Mouse (Mus musculus) embryonic facial prominence, embryonic 11.5 days (tissue): ENCODE data around the gene Mis18a. TPM values are rescaled to one million over a fixed set of nuclear protein-coding genes. Genes with fewer than 3 reads are reported as not detected.

Experiments used
- ATAC-seq: fragments of 200-750 bp; cut with Nextera tagmentation; replicated peaks from 2 replicates; pipeline ENCODE4 v1.8.0; 2017; ENCODE audit warnings: low read depth; ENCODE audit not compliant: insufficient number of reproducible peaks, low FRiP score, low TSS enrichment
- DNase-seq: peaks from one replicate; pipeline ENCODE4 v3.0.0-alpha.2; 2015; ENCODE audit warnings: low spot score
- H3K27ac ChIP-seq: fragments of 300-500 bp; sonication (generic); replicated peaks from 2 replicates; pipeline ENCODE4 v1.5.1; 2014; ENCODE audit warnings: mild to moderate bottlenecking, low read depth, low read length, control low read depth
- H3K27me3 ChIP-seq: fragments of 300-500 bp; sonication (generic); 2 replicates; pipeline ENCODE4 v1.6.1; 2014; ENCODE audit warnings: mild to moderate bottlenecking, low read length, moderate library complexity, mixed read lengths; ENCODE audit not compliant: control insufficient read depth, insufficient read depth
- H3K36me3 ChIP-seq: fragments of 300-500 bp; sonication (generic); replicated peaks from 2 replicates; pipeline ENCODE4 v1.6.1; 2014; ENCODE audit warnings: low read depth, mild to moderate bottlenecking, low read length, moderate library complexity, mixed read lengths; ENCODE audit not compliant: control insufficient read depth, insufficient read depth
- H3K4me1 ChIP-seq: fragments of 300-500 bp; sonication (generic); 2 replicates; pipeline ENCODE4 v1.6.1; 2014; ENCODE audit warnings: low read length, mixed read lengths; ENCODE audit not compliant: control insufficient read depth, insufficient read depth
- H3K4me2 ChIP-seq: fragments of 300-500 bp; sonication (generic); 2 replicates; pipeline ENCODE4 v1.6.1; 2014; ENCODE audit warnings: low read depth, mild to moderate bottlenecking, control low read depth, low read length, moderate library complexity
- H3K4me3 ChIP-seq: fragments of 300-500 bp; sonication (generic); 2 replicates; pipeline ENCODE4 v1.5.1; 2014; ENCODE audit warnings: low read depth, low read length, control low read depth
- H3K9ac ChIP-seq: fragments of 300-500 bp; sonication (generic); replicated peaks from 2 replicates; pipeline ENCODE4 v1.6.1; 2014; ENCODE audit warnings: mild to moderate bottlenecking, control low read depth, low read length
- H3K9me3 ChIP-seq: fragments of 300-500 bp; sonication (generic); replicated peaks from 2 replicates; pipeline ENCODE4 v1.6.1; 2016; ENCODE audit warnings: mild to moderate bottlenecking, low read length, inconsistent platforms, mixed read lengths; ENCODE audit not compliant: control insufficient read depth
- WGBS: fragments of 180-500 bp; shearing (Covaris S2); extraction: QIAGEN DNeasy Blood & Tissue Kit; methylation state at CpG from one replicate; pipeline ENCODE4 v1.1.7; 2014; 5-methylcytosine and 5-hydroxymethylcytosine counted together
- polyA plus RNA-seq: library from polyadenylated mRNA; unstranded; fragments of >200 nt; fragmentation: Nextera tagmentation; extraction: Ambion mirVana; gene quantifications from 2 replicates; pipeline ENCODE4 v1.2.1, GENCODE M21; 2014

Gene Mis18a
- polyA plus RNA-seq, 1 experiment from 2014 or later = 105 TPM

DNA sequence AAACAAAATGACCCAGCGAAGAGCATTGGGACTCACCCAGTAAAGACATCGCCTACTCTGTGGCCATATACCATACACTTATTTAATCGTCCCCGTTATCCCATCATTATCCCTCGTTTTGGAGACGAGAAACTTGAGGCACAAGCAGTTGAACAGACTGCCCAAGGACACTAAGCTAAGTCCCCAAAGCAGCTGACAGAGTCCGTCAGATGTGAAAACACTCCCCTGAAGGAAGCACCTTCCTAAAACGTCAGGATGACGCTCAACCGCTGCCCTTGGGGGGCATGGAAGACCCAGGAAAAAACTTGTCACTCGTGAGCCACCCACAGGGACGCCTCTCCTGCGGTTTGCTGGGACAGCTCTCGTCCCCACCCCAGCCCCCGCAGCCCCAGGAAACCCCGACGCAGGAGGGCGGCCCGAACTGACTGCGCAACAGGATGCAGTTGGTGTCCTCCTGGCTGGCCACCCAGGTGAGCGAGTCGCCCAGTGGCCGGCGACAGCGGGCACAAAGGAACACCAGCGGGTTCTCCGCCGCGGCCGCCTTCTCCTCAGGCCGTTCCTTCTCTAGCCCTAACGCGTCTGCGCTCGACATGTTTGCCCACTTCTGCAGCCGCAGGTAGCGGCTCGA, 490 bp downstream of the Mis18a start:
- Histone ChIP-seq H3K9ac (peak overlapping the region; percentile 87), H3K27ac (no peak overlapping the region), H3K4me2 (peak overlapping the region; percentile 92), H3K27me3 (no peaks in the 10 kb centered on the region), H3K9me3 (no peaks in the 10 kb centered on the region), H3K4me1 (no peaks in the 10 kb centered on the region; the same call in 1 of the 2 replicates), H3K36me3 (no peaks in the 10 kb centered on the region; the same call in 1 of the 2 replicates), H3K4me3 (peak overlapping the region; percentile 59)
- WGBS = 5% methylated on average over 37 of the region's 38 CpGs
- DNase-seq = no peak
- peak; percentile 41; the same call in 1 of the 2 replicates for ATAC-seq

DNA sequence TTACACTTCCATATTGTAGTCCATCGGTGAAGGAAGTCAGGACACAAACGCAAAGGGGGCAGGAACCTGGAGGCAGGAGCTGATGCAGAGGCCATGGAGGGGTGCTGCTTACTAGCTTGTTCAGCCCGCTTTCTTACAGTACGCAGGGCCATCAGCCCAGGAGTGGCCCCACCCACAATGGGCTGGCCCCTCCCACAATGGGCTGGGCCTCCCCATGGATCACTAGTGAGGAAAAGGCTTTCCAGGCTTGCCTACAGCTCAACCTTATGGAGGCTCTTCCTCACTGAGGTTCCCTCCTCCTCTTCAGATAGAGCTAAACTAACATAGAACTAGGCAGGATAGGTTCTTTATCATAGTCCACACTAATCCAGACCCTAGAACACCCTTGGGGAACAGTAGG, 3.2 kb downstream of the Mis18a start:
- no peak overlapping the region for H3K4me3 ChIP-seq
- ATAC-seq (no peak), DNase-seq (no peak)
- H3K27ac ChIP-seq = no peak overlapping the region
- no peak overlapping the region for H3K9ac ChIP-seq
- no peaks in the 10 kb centered on the region for H3K27me3 ChIP-seq
- no peak overlapping the region for H3K4me2 ChIP-seq
- no peaks in the 10 kb centered on the region; the same call in 1 of the 2 replicates for H3K36me3 ChIP-seq
- no peaks in the 10 kb centered on the region for H3K9me3 ChIP-seq
- H3K4me1 ChIP-seq = no peaks in the 10 kb centered on the region; the same call in 1 of the 2 replicates
- 99% methylated on average over 4 of the region's 4 CpGs for WGBS

DNA sequence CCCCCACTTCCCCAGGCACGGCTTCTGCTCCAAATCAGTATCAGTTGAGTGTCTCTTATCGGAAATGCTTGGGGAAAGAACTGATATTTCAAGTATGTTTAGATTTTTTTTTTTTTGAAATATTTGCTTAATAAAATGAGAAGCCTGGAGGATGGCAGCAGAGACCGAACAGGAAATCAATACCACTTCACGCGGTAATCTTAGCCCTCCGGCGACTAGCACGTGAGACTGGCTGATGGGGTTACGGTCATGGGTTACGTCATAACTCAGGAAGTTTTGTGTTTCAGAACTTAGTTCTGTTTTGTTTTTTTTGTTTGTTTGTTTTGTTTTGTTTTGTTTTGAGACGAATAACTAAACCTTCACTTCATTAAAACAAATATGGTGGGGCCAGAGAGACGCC, 16.9 kb downstream of the Mis18a start:
- no peaks in the 10 kb centered on the region for H3K4me1 ChIP-seq
- no peaks in the 10 kb centered on the region for H3K9me3 ChIP-seq
- ATAC-seq (no peak), DNase-seq (peak; percentile 40)
- H3K27ac ChIP-seq = no peak overlapping the region
- WGBS = 64% methylated on average over 12 of the region's 12 CpGs
- no peak overlapping the region for H3K4me2 ChIP-seq
- no peaks in the 10 kb centered on the region for H3K27me3 ChIP-seq
- no peak overlapping the region for H3K9ac ChIP-seq
- no peaks in the 10 kb centered on the region for H3K36me3 ChIP-seq
- no peak overlapping the region for H3K4me3 ChIP-seq

DNA sequence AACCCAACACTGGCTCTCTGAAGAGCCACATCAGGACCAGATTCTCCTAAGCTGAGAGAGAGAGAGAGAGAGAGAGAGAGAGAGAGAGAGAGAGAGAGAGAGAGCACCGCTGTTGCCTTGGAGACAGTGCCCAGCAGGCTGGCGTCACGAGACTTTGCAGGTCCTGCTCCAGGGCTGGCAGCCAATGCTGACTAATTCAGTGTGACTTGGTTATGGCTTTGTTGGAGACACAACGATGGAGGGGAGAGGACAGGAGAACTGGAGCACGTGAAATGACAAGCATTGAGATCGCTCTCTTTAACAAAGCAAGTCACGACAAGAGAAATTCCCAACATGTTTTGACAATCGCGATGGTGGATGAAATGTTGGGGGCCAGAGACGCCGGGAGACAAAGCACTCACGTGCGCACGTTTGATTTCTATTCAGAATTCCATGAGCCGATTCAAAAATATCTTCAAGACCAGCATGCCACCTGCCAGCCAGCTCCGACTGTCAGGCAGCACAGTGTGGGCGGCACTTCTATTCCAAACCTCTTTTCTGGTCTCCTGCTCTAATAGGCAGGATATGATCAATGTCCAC, 17.4 kb downstream of the Mis18a start:
- DNase-seq (peak; percentile 50), ATAC-seq (peak; percentile 51)
- 44% methylated on average over 17 of the region's 17 CpGs for WGBS
- Histone ChIP-seq H3K4me1 (no peaks in the 10 kb centered on the region), H3K27me3 (no peaks in the 10 kb centered on the region), H3K9ac (no peak overlapping the region), H3K27ac (no peak overlapping the region), H3K4me3 (no peak overlapping the region), H3K4me2 (0 out of 2 replicates have a peak overlapping the region, but pooled peaks have one; percentile 13), H3K36me3 (no peaks in the 10 kb centered on the region), H3K9me3 (no peaks in the 10 kb centered on the region)

DNA sequence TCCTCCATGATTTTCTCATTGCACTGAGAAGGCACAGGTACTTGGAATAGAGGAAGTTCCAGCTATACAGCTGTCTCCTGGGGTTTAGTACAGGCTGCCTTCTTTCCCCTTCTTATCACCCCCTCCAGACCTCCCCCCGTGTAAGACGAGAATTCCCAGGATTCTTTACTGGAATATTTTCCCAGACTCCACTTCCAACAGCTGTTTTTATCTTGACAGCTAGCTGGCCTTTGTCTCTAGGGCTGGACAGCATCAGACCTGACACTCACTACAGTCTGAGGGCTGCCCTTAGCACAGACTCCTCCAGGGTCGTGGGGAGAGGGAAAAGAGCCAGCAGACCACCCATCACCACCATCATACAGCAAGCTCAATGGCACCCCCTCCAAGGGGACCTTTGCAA, 20.9 kb downstream of the Mis18a start:
- H3K4me1 ChIP-seq = peaks cover 2% of the 10 kb centered on the region

DNA sequence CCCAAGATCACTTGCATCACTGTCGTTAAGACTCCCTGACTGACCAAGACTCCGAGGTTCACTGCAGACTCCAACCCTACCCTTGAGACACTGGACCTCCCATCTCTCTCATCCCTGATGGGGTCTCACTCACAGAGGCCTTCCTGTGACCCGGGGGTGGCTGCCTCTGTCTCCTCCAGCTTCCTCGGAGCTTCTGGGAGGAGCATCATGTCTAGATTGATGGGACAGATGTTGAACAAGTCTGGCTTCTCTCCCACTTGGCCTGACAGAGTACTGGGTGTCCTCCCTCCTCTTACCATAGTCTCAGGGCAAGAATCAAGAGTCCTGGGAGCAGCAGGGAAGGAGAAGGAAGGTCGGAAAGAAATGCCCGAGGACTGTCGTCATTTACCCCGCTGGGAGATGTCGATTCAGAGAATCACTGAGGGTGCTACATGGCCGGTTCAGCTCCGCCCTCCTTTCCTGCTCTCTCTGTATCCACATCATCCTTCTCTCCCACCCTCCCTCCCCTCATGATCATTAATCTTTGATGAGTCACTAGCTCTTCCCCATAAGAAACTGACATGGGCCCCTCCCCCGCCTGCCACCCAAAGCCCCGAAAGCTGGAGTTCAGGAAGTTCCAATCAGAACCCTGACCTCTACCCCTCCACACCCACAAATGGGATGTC, 22.9 kb downstream of the Mis18a start:
- DNase-seq (no peak), ATAC-seq (no peak)
- Histone ChIP-seq H3K4me1 (peaks cover 2% of the 10 kb centered on the region), H3K27me3 (no peaks in the 10 kb centered on the region), H3K9me3 (no peaks in the 10 kb centered on the region), H3K9ac (no peak overlapping the region), H3K36me3 (no peaks in the 10 kb centered on the region), H3K27ac (no peak overlapping the region), H3K4me2 (no peak overlapping the region), H3K4me3 (no peak overlapping the region)
- 55% methylated on average over 13 of the region's 13 CpGs for WGBS

More for the DNA sequence above, 20.9 kb downstream of the Mis18a start:
- DNase-seq (peak; percentile 33), ATAC-seq (no peak)
- no peak overlapping the region for H3K9ac ChIP-seq
- no peaks in the 10 kb centered on the region for H3K27me3 ChIP-seq
- no peak overlapping the region for H3K27ac ChIP-seq
- 36% methylated on average over 3 of the region's 3 CpGs for WGBS
- H3K4me3 ChIP-seq = no peak overlapping the region
- H3K36me3 ChIP-seq = no peaks in the 10 kb centered on the region
- no peaks in the 10 kb centered on the region for H3K9me3 ChIP-seq
- H3K4me2 ChIP-seq = no peak overlapping the region

DNA sequence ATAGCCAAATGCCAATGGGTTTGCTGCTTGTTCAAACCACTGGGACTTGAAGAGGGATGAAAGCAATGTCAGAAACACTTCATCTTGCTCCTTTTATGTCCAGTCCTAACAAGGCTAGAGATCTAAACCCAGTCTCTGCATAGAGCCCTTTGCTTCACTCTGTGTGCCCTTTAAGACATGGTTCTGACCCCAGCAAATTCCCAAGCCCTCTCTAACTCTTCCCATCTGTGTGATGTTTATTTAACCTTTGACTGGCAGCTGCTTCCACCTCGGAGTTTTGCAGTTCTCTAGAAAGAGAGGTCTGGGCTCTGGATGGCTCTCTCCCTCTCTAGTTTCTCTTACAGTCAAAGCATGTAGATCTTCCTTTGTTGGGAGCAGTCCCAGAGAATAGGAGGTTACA, 23.6 kb downstream of the Mis18a start:
- no peaks in the 10 kb centered on the region for H3K27me3 ChIP-seq
- H3K4me1 ChIP-seq = peaks cover 2% of the 10 kb centered on the region
- no peak for ATAC-seq
- WGBS = 10% methylated on average over 1 of the region's 1 CpGs
- H3K4me2 ChIP-seq = no peak overlapping the region
- H3K9me3 ChIP-seq = no peaks in the 10 kb centered on the region
- H3K36me3 ChIP-seq = no peaks in the 10 kb centered on the region
- no peak overlapping the region for H3K27ac ChIP-seq
- no peak overlapping the region for H3K9ac ChIP-seq
- DNase-seq = peak; percentile 71
- no peak overlapping the region for H3K4me3 ChIP-seq

DNA sequence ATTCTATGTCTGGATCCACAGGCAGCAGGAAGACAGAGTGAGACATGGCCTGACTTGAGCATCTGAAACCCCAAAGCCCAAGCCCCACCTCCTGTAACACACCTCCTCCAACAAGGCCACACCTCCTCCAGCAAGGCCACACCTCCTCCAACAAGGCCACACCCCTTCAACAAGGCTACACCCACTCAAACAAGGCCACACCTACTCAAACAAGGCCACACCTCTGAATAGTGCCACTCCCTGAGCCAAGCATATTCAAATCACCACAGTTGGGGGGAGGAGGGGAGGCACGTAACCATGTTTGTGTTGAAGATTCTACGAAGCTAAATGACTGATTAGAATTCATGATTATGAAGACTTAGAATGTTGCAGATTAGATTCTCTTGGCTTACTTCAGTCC, 25.7 kb downstream of the Mis18a start:
- ATAC-seq (no peak), DNase-seq (no peak)
- Histone ChIP-seq H3K4me3 (no peak overlapping the region), H3K9me3 (no peaks in the 10 kb centered on the region), H3K4me2 (no peak overlapping the region), H3K27ac (no peak overlapping the region), H3K9ac (no peak overlapping the region), H3K4me1 (peaks cover 2% of the 10 kb centered on the region), H3K36me3 (no peaks in the 10 kb centered on the region), H3K27me3 (no peaks in the 10 kb centered on the region)
- 90% methylated on average over 2 of the region's 2 CpGs for WGBS
